Mouse (Mus musculus) stomach, postnatal 0 days (tissue): ENCODE results near the gene Pkn2. TPM values are rescaled to one million over a fixed set of nuclear protein-coding genes. Genes with fewer than 3 reads are reported as not detected.
A peak's percentile ranks its signal among the peaks of the same experiment; 100 is the strongest.

Source experiments
- ATAC-seq: fragments of 200-750 bp; cut with Nextera tagmentation; 2 replicates; pipeline ENCODE4 v1.8.0; 2017; ENCODE audit not compliant: low FRiP score, low TSS enrichment
- DNase-seq: peaks from one replicate; pipeline ENCODE4 v3.0.0-alpha.2; 2016; ENCODE audit warnings: low spot score
- H3K27ac ChIP-seq: fragments of 300-500 bp; sonication (generic); replicated peaks from 2 replicates; pipeline ENCODE4 v1.5.1; 2014; ENCODE audit warnings: mild to moderate bottlenecking, control low read depth
- H3K27me3 ChIP-seq: fragments of 300-500 bp; sonication (generic); 2 replicates; pipeline ENCODE4 v1.6.1; 2014; ENCODE audit warnings: low read length; ENCODE audit not compliant: control insufficient read depth, insufficient read depth
- H3K36me3 ChIP-seq: fragments of 300-500 bp; sonication (generic); 2 replicates; pipeline ENCODE4 v1.6.1; 2014; ENCODE audit warnings: low read length, mixed read lengths; ENCODE audit not compliant: control insufficient read depth, insufficient read depth
- H3K4me1 ChIP-seq: fragments of 300-500 bp; sonication (generic); replicated peaks from 2 replicates; pipeline ENCODE4 v1.6.1; 2014; ENCODE audit warnings: antibody characterized with exemption; ENCODE audit not compliant: control insufficient read depth, insufficient read depth
- H3K4me2 ChIP-seq: fragments of 300-500 bp; sonication (generic); replicated peaks from 2 replicates; pipeline ENCODE4 v1.6.1; 2014; ENCODE audit warnings: low read depth, mild to moderate bottlenecking, control low read depth, moderate library complexity
- H3K4me3 ChIP-seq: fragments of 300-500 bp; sonication (generic); 2 replicates; pipeline ENCODE4 v1.5.1; 2014; ENCODE audit warnings: low read depth, low read length, control low read depth
- H3K9ac ChIP-seq: fragments of 300-500 bp; sonication (generic); 2 replicates; pipeline ENCODE4 v1.6.1; 2014; ENCODE audit warnings: mild to moderate bottlenecking, low read length, control low read depth, mixed read lengths
- H3K9me3 ChIP-seq: fragments of 300-500 bp; sonication (generic); 2 replicates; pipeline ENCODE4 v1.6.1; 2016; ENCODE audit warnings: low read length; ENCODE audit not compliant: control insufficient read depth
- CTCF ChIP-seq: IDR thresholded peaks from 2 replicates; pipeline ENCODE4 v1.5.1; 2016; ENCODE audit warnings: antibody characterized with exemption, low read depth, mild to moderate bottlenecking, moderate library complexity
- EP300 ChIP-seq: optimal IDR thresholded peaks from 2 replicates; pipeline ENCODE3; 2016; ENCODE audit warnings: antibody characterized with exemption
- WGBS: fragments of 180-500 bp; shearing (Covaris S2); extraction: QIAGEN DNeasy Blood & Tissue Kit; methylation state at CpG from one replicate; pipeline ENCODE4 v1.1.7; 2014; 5-methylcytosine and 5-hydroxymethylcytosine counted together
- polyA plus RNA-seq: library from polyadenylated mRNA; unstranded; fragments of >200 nt; fragmentation: Nextera tagmentation; extraction: Ambion mirVana; gene quantifications from 2 replicates; pipeline ENCODE4 v1.2.1, GENCODE M21; 2015

The Pkn2 gene
- polyA plus RNA-seq, 1 experiment from 2014 or later, result 38.7 TPM

GRCm38 (mm10) chr3:142786423-142787072 lies 95.3 kb downstream of the Pkn2 start:
- ATAC-seq (no peak), DNase-seq (no peak)
- no peak for TF ChIP-seq EP300
- TF ChIP-seq CTCF, result no peak
- no peak overlapping the region for H3K27ac ChIP-seq
- H3K4me2 ChIP-seq, result no peak overlapping the region
- H3K4me3 ChIP-seq, result no peak overlapping the region
- H3K4me1 ChIP-seq, result no peaks in the 10 kb centered on the region
- no peaks in the 10 kb centered on the region for H3K27me3 ChIP-seq
- peaks cover 11% of the 10 kb centered on the region; the same call in 1 of the 2 replicates for H3K36me3 ChIP-seq
- H3K9ac ChIP-seq, result no peak overlapping the region
- 74% methylated on average over 2 of the region's 2 CpGs for WGBS
- no peaks in the 10 kb centered on the region for H3K9me3 ChIP-seq

GRCm38 (mm10) chr3:142777227-142777626 lies 104.6 kb downstream of the Pkn2 start:
- ATAC-seq, result no peak
- Histone ChIP-seq H3K9ac (no peak overlapping the region), H3K9me3 (no peaks in the 10 kb centered on the region), H3K27ac (no peak overlapping the region), H3K36me3 (peaks cover 10% of the 10 kb centered on the region), H3K4me3 (no peak overlapping the region), H3K27me3 (no peaks in the 10 kb centered on the region), H3K4me2 (no peak overlapping the region), H3K4me1 (no peaks in the 10 kb centered on the region)
- TF ChIP-seq CTCF (no peak), EP300 (no peak)
- no peak for DNase-seq
- 86% methylated on average over 3 of the region's 3 CpGs for WGBS

GRCm38 (mm10) chr3:142773538-142774191 lies 108.1 kb downstream of the Pkn2 start:
- ATAC-seq (peak; percentile 54; the same call in 1 of the 2 replicates), DNase-seq (no peak)
- no peak overlapping the region for H3K4me2 ChIP-seq
- H3K9me3 ChIP-seq, result no peaks in the 10 kb centered on the region
- 60% methylated on average over 4 of the region's 4 CpGs for WGBS
- no peak overlapping the region for H3K27ac ChIP-seq
- no peak overlapping the region for H3K9ac ChIP-seq
- TF ChIP-seq EP300 (no peak), CTCF (peak; percentile 70)
- H3K4me3 ChIP-seq, result no peak overlapping the region
- H3K4me1 ChIP-seq, result no peaks in the 10 kb centered on the region
- 0 out of 2 replicates have a peak, but pooled peaks cover 2% of the 10 kb centered on the region for H3K36me3 ChIP-seq
- no peaks in the 10 kb centered on the region for H3K27me3 ChIP-seq

- H3K27me3 ChIP-seq, result no peaks in the 10 kb centered on the region
- no peak overlapping the region for H3K4me3 ChIP-seq
- DNase-seq, result no peak
- 37% methylated on average over 1 of the region's 1 CpGs for WGBS
- H3K9me3 ChIP-seq, result no peaks in the 10 kb centered on the region
- no peak for ATAC-seq
- no peaks in the 10 kb centered on the region for H3K4me1 ChIP-seq
- no peak overlapping the region; the same call in 1 of the 2 replicates for H3K27ac ChIP-seq
- H3K36me3 ChIP-seq, result 0 out of 2 replicates have a peak, but pooled peaks cover 2% of the 10 kb centered on the region
- H3K9ac ChIP-seq, result no peak overlapping the region
- TF ChIP-seq EP300 (no peak), CTCF (no peak)
- no peak overlapping the region for H3K4me2 ChIP-seq
Measured at GRCm38 (mm10) chr3:142770518-142770917, 111.3 kb downstream of the Pkn2 start.

- Histone ChIP-seq H3K9me3 (no peaks in the 10 kb centered on the region), H3K4me2 (no peak overlapping the region), H3K4me1 (no peaks in the 10 kb centered on the region), H3K27ac (no peak overlapping the region), H3K27me3 (no peaks in the 10 kb centered on the region), H3K36me3 (0 out of 2 replicates have a peak, but pooled peaks cover 2% of the 10 kb centered on the region), H3K4me3 (no peak overlapping the region), H3K9ac (no peak overlapping the region)
- ATAC-seq (no peak), DNase-seq (no peak)
- TF ChIP-seq EP300, result no peak
- no peak for TF ChIP-seq CTCF
- 95% methylated on average over 6 of the region's 6 CpGs for WGBS
Measured at GRCm38 (mm10) chr3:142768498-142768897, 113.3 kb downstream of the Pkn2 start.

- peak overlapping the region; percentile 91 for H3K27ac ChIP-seq
- 7% methylated on average over 10 of the region's 10 CpGs for WGBS
Measured at GRCm38 (mm10) chr3:142765778-142766165, 116.0 kb downstream of the Pkn2 start.

More at GRCm38 (mm10) chr3:142765778-142766165, 116.0 kb downstream of the Pkn2 start:
- Histone ChIP-seq H3K9ac (peak overlapping the region; percentile 92), H3K4me1 (no peaks in the 10 kb centered on the region), H3K27me3 (no peaks in the 10 kb centered on the region), H3K4me2 (peak overlapping the region; percentile 95), H3K4me3 (peak overlapping the region; percentile 95), H3K36me3 (no peaks in the 10 kb centered on the region), H3K9me3 (no peaks in the 10 kb centered on the region)
- TF ChIP-seq EP300 (peak; percentile 2), CTCF (no peak)
- ATAC-seq, result no peak
- DNase-seq, result no peak
